8 mouse cellular contexts compared by ENCODE assay signal in the genomic region with DNA sequence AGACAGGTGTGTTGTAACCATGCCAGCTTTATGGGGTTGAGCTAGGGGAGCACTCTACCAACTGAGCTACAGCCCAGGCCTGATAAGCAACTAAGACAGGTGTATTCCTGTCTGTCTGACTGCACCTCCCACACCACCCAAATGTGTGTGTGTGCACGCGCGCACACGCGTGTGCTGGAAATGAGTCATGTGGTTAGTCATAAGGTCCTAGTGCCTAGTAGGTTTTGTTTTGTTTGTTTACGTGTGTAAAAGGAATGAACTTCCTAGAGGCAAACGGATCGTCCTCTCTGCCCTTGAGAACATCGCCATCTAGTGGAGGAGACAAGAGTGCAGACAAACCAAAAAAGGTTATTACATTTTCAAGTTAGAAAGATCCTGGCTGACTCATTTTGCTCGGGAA. TPM values are rescaled to one million over a fixed set of nuclear protein-coding genes. Genes with fewer than 3 reads are reported as not detected.
DNase-seq lines count a peak whose midpoint lies in the region; ATAC-seq and TF ChIP-seq lines count a peak whose summit lies in the region.

No protein-coding gene starts in this region.

- no peak for TF ChIP-seq POLR2A in liver, adult 2 months (IDR thresholded peaks at IDR 0.05; ENCODE audit: extremely low read depth, insufficient read depth, low read length)

- no peaks in the 10 kb centered on the region for H3K36me3 ChIP-seq in hindbrain, embryonic 10.5 days
- H3K36me3 ChIP-seq in hindbrain, embryonic 13.5 days: no peaks in the 10 kb centered on the region
- H3K36me3 ChIP-seq in embryonic facial prominence, embryonic 13.5 days: no peaks in the 10 kb centered on the region
- no peaks in the 10 kb centered on the region for H3K36me3 ChIP-seq in hindbrain, embryonic 12.5 days
- no peaks in the 10 kb centered on the region for H3K36me3 ChIP-seq in liver, adult 2 months (ENCODE audit: control insufficient read depth, insufficient read depth, low read length)
- H3K36me3 ChIP-seq in midbrain, postnatal 0 days (ENCODE audit: insufficient read depth, low read length): no peaks in the 10 kb centered on the region

- no peak overlapping the region for H3K4me3 ChIP-seq in hindbrain, embryonic 10.5 days
- H3K4me3 ChIP-seq in hindbrain, embryonic 13.5 days: no peak overlapping the region
- H3K4me3 ChIP-seq in embryonic facial prominence, embryonic 13.5 days: no peak overlapping the region
- H3K4me3 ChIP-seq in hindbrain, embryonic 12.5 days: no peak overlapping the region
- H3K4me3 ChIP-seq in liver, adult 2 months (ENCODE audit: insufficient read depth, low read depth, low read length): no peak overlapping the region
- no peak overlapping the region for H3K4me3 ChIP-seq in midbrain, postnatal 0 days (ENCODE audit: low read depth, low read length)

- no peak overlapping the region for H3K27ac ChIP-seq in hindbrain, embryonic 10.5 days
- no peak overlapping the region for H3K27ac ChIP-seq in hindbrain, embryonic 13.5 days
- no peak overlapping the region for H3K27ac ChIP-seq in embryonic facial prominence, embryonic 13.5 days
- no peak overlapping the region for H3K27ac ChIP-seq in hindbrain, embryonic 12.5 days
- no peak overlapping the region for H3K27ac ChIP-seq in liver, adult 2 months (replicated peaks; ENCODE audit: insufficient read depth, low read depth, low read length)
- H3K27ac ChIP-seq in midbrain, postnatal 0 days (ENCODE audit: low read depth, low read length): no peak overlapping the region

- no peak overlapping the region for H3K9ac ChIP-seq in hindbrain, embryonic 13.5 days
- H3K9ac ChIP-seq in embryonic facial prominence, embryonic 13.5 days: no peak overlapping the region
- no peak overlapping the region for H3K9ac ChIP-seq in hindbrain, embryonic 12.5 days
- H3K9ac ChIP-seq in liver, adult 2 months (ENCODE audit: low read depth, low read length): no peak overlapping the region
- no peak overlapping the region for H3K9ac ChIP-seq in midbrain, postnatal 0 days (replicated peaks; ENCODE audit: low read length, poor library complexity, severe bottlenecking)

- peak; percentile 34 for DNase-seq in hindbrain, embryonic 10.5 days (ENCODE audit: low spot score)
- peak; percentile 63 for DNase-seq in MN1 (ENCODE audit: low spot score)
- peak; percentile 66 for DNase-seq in liver, adult 2 months (ENCODE audit: extremely low read depth, low read depth, low spot score)
- peak; percentile 82 for DNase-seq in midbrain, postnatal 0 days (ENCODE audit: low spot score)
- no peak for DNase-seq in left cerebral cortex, adult 11 months (ENCODE audit: low spot score)

- H3K4me1 ChIP-seq in hindbrain, embryonic 10.5 days (replicated peaks): 0 out of 2 replicates have a peak, but pooled peaks cover 2% of the 10 kb centered on the region
- 0 out of 2 replicates have a peak, but pooled peaks cover 2% of the 10 kb centered on the region for H3K4me1 ChIP-seq in hindbrain, embryonic 13.5 days (replicated peaks)
- peaks cover 6% of the 10 kb centered on the region; the same call in 1 of the 2 replicates for H3K4me1 ChIP-seq in embryonic facial prominence, embryonic 13.5 days
- H3K4me1 ChIP-seq in hindbrain, embryonic 12.5 days: no peaks in the 10 kb centered on the region
- H3K4me1 ChIP-seq in liver, adult 2 months (ENCODE audit: control insufficient read depth, insufficient read depth, low read length): peaks cover 1% of the 10 kb centered on the region; the same call in 1 of the 2 replicates
- H3K4me1 ChIP-seq in midbrain, postnatal 0 days (ENCODE audit: insufficient read depth, low read length): no peaks in the 10 kb centered on the region

- H3K27me3 ChIP-seq in hindbrain, embryonic 10.5 days (ENCODE audit: insufficient read depth, poor library complexity, severe bottlenecking): no peaks in the 10 kb centered on the region
- 0 out of 2 replicates have a peak, but pooled peaks cover 2% of the 10 kb centered on the region for H3K27me3 ChIP-seq in hindbrain, embryonic 13.5 days
- no peaks in the 10 kb centered on the region for H3K27me3 ChIP-seq in embryonic facial prominence, embryonic 13.5 days
- H3K27me3 ChIP-seq in hindbrain, embryonic 12.5 days: no peaks in the 10 kb centered on the region
- H3K27me3 ChIP-seq in liver, adult 2 months (ENCODE audit: control insufficient read depth, insufficient read depth, low read length): no peaks in the 10 kb centered on the region
- H3K27me3 ChIP-seq in midbrain, postnatal 0 days (ENCODE audit: insufficient read depth, low read length): no peaks in the 10 kb centered on the region

- peak; percentile 49 for TF ChIP-seq CTCF in liver, adult 2 months (IDR thresholded peaks at IDR 0.05; ENCODE audit: low read depth, low read length)
- TF ChIP-seq CTCF in midbrain, postnatal 0 days (IDR thresholded peaks at IDR 0.05): peak; percentile 96

- ATAC-seq in hindbrain, embryonic 13.5 days (ENCODE audit: low FRiP score): no peak
- ATAC-seq in embryonic facial prominence, embryonic 13.5 days (ENCODE audit: insufficient number of reproducible peaks, insufficient read depth, low FRiP score, low TSS enrichment, low read depth): no peak
- ATAC-seq in hindbrain, embryonic 12.5 days (ENCODE audit: low FRiP score): 0 out of 2 replicates have a peak, but pooled peaks have one; percentile 40
- peak; percentile 60; the same call in 1 of the 2 replicates for ATAC-seq in midbrain, postnatal 0 days (ENCODE audit: low FRiP score)

- H3K79me2 ChIP-seq in liver, adult 2 months (ENCODE audit: control insufficient read depth, insufficient read depth, low read length): no peaks in the 10 kb centered on the region

- no peaks in the 10 kb centered on the region for H3K9me3 ChIP-seq in hindbrain, embryonic 10.5 days
- no peaks in the 10 kb centered on the region for H3K9me3 ChIP-seq in hindbrain, embryonic 13.5 days
- H3K9me3 ChIP-seq in embryonic facial prominence, embryonic 13.5 days: no peaks in the 10 kb centered on the region
- no peaks in the 10 kb centered on the region for H3K9me3 ChIP-seq in hindbrain, embryonic 12.5 days (replicated peaks)
- H3K9me3 ChIP-seq in midbrain, postnatal 0 days (ENCODE audit: low read length): no peaks in the 10 kb centered on the region

- H3K4me2 ChIP-seq in hindbrain, embryonic 13.5 days: no peak overlapping the region
- H3K4me2 ChIP-seq in embryonic facial prominence, embryonic 13.5 days: peak overlapping the region; percentile 42
- 0 out of 2 replicates have a peak overlapping the region, but pooled peaks have one; percentile 26 for H3K4me2 ChIP-seq in hindbrain, embryonic 12.5 days (replicated peaks)
- H3K4me2 ChIP-seq in midbrain, postnatal 0 days (ENCODE audit: low read depth, low read length, poor library complexity, severe bottlenecking): peak overlapping the region; percentile 29; the same call in 1 of the 2 replicates

- 12% methylated on average over 10 of the region's 10 CpGs for WGBS in hindbrain, embryonic 10.5 days
- WGBS in hindbrain, embryonic 13.5 days: 13% methylated on average over 10 of the region's 10 CpGs
- 8% methylated on average over 10 of the region's 10 CpGs for WGBS in embryonic facial prominence, embryonic 13.5 days
- 5% methylated on average over 10 of the region's 10 CpGs for WGBS in hindbrain, embryonic 12.5 days
- 7% methylated on average over 10 of the region's 10 CpGs for WGBS in liver, adult 2 months
- 9% methylated on average over 10 of the region's 10 CpGs for WGBS in midbrain, postnatal 0 days

RNA-seq across cellular contexts. Expression of gene Rab3gap2, which starts 10.4 kb away (rescaled TPM):
- polyA plus RNA-seq in hindbrain, embryonic 10.5 days (2016; fragmentation: Nextera tagmentation; extraction: Ambion mirVana): 19.3 and 20.2 TPM in 2 replicates
- 25.4 and 25.6 TPM in 2 replicates for polyA plus RNA-seq in hindbrain, embryonic 13.5 days (2015; fragmentation: Nextera tagmentation; extraction: Ambion mirVana)
- polyA plus RNA-seq in embryonic facial prominence, embryonic 13.5 days (2015; fragmentation: Nextera tagmentation; extraction: Ambion mirVana): 20.9 and 22.3 TPM in 2 replicates
- polyA plus RNA-seq in hindbrain, embryonic 12.5 days (2016; fragmentation: Nextera tagmentation; extraction: Ambion mirVana): 27.4 and 28.7 TPM in 2 replicates
- total RNA-seq in liver, adult 2 months (2014; rRNA removed): 12.4 and 14.0 TPM in 2 replicates
- 6.8 and 9.3 TPM in 2 replicates for polyA plus RNA-seq in liver, adult 2 months (2012; rRNA removed)
- 29.8 and 32.0 TPM in 2 replicates for total RNA-seq in midbrain, postnatal 0 days (2014; rRNA removed)
- 19.3 and 20.2 TPM in 2 replicates for polyA plus RNA-seq in midbrain, postnatal 0 days (2015; fragmentation: Nextera tagmentation; extraction: Ambion mirVana)

Comparison
In these comparisons a context has a peak if more than half of its experiments do, and no peak if none do; other contexts are left out.
1. ATAC-seq: peak in hindbrain, embryonic 12.5 days (single experiment) and midbrain, postnatal 0 days (single experiment); none in hindbrain, embryonic 13.5 days (single experiment) and embryonic facial prominence, embryonic 13.5 days (single experiment).